Mouse (Mus musculus) granulocyte monocyte progenitor cell, adult 5-6 weeks (primary cell): ENCODE results near the gene Gzmc. TPM values are rescaled to one million over a fixed set of nuclear protein-coding genes. Genes with fewer than 3 reads are reported as not detected.
"Not testable (repeated sequence)": the region's sequence is repeated elsewhere in the genome, so short reads cannot be mapped to it uniquely, and the experiment has no call there.

ENCODE experiments used
- ATAC-seq: replicated peaks from 2 replicates; pipeline ENCODE4 v1.8.0; 2016; ENCODE audit warnings: mild to moderate bottlenecking, moderate TSS enrichment, inconsistent platforms; ENCODE audit not compliant: poor library complexity, severe bottlenecking
- total RNA-seq, 2 experiments: library from RNA; stranded (forward) in 1 of 2; stranded (reverse) in 1 of 2; fragments of 200-712, 200-1000 nt in 1 of 2; fragments of >200 nt in 1 of 2; fragmentation: Nextera tagmentation in 1 of 2; gene quantifications; 2 replicates each; pipeline ENCODE4 v1.2.3; 2014 to 2017

Gene Gzmc
- total RNA-seq (2014; fragmentation: Nextera tagmentation) (not detected in 2 replicates), total RNA-seq (2017) (not detected in 2 replicates)

DNA sequence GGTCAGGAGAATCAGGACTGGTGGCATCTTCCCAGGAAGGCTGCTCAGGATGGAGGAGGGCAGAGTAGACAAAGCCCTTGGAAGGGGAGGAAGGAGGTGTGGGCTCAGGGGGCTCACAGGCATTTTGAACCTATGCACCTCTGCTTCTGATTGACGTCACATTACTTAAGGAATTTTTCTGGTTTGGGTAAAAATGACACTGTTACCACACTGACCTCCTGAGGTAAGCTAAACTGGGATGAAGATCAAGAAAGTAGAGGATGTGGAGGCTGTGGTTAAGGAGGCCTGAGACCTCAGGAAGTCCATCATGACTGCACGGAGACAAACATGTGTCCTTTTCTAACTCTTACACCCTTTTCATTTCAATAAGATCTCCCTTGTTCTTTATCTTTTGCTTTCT lies at the start of gene Gzmc:
TSS of gene Gzmc (minus strand) at position 101 of the 400 bp plus-strand sequence.
- ATAC-seq: no peak

- ATAC-seq: no peak
Observed at GRCm38 (mm10) chr14:56283816-56284215, 49.4 kb upstream of the Gzmc start.

GRCm38 (mm10) chr14:56281090-56281489 lies 46.6 kb upstream of the Gzmc start:
- ATAC-seq: no peak

- ATAC-seq: not testable (repeated sequence)
Observed at GRCm38 (mm10) chr14:56278691-56279090, 44.2 kb upstream of the Gzmc start.

DNA sequence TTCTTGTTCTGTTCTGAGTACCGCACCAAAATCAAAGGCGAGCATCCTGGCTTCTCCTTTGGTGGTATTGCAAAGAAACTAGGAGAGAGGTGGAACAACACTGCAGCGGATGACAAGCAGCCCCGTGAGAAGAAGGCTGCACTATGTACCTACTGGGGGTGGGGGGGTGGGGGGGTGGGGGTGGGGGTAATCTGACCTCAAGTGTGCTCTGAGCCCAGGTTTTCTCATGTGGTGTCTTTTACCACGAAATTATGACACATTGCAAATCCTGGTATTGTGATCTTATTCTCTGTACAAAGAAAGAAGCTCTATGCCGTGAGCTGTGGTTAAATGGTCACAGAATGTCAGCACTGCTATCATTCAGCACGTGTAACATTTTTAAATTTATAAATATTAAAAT lies 41.6 kb upstream of the Gzmc start:
- not testable (repeated sequence) for ATAC-seq

DNA sequence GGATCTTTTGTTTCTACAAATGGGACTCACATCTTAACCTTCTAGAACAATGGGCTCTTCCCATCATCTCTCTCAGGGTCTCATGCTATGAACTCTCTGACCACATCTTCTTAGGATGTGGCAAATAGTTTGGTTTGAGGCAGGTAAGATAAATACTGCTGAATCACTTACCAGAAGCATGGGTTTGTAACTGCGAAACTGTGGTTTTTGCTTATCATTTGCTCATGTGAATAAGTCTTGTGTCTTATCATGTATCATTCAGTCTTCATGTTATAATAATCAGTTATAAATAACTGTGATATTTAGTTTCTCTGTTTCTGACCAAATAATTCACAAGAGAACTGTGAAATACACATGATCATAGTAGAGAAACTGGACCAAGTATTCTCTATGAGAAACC lies 31.7 kb upstream of the Gzmc start:
- ATAC-seq: no peak

- ATAC-seq: no peak
Observed at GRCm38 (mm10) chr14:56262153-56262552, 27.7 kb upstream of the Gzmc start, which contains the start of gene Gzmb. Gene Gzmb (minus strand): TSS chr14:56262260.

- no peak for ATAC-seq
Observed at GRCm38 (mm10) chr14:56240409-56240808, 6.0 kb upstream of the Gzmc start.

DNA sequence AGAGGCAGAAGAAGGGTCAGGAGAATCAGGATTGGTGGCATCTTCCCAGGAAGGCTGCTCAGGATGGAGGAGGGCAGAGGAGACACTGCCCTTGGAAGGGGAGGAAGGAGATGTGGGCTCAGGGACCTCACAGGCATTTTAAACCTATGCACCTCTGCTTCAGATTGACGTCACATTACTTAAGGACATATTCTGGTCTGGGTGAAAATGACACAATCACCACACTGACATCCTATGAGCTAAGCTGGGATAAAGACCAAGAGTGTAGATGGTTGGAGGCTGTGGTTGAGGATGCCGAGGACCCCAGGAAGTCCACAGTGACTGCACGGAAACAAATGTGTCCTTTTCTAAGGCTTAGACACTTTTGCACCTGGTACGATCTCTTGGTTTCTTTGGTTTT lies 23.1 kb downstream of the Gzmc start, which contains the start of gene Gzmf:
TSS of gene Gzmf (minus strand) at position 101 of the 400 bp plus-strand sequence.
- no peak for ATAC-seq

DNA sequence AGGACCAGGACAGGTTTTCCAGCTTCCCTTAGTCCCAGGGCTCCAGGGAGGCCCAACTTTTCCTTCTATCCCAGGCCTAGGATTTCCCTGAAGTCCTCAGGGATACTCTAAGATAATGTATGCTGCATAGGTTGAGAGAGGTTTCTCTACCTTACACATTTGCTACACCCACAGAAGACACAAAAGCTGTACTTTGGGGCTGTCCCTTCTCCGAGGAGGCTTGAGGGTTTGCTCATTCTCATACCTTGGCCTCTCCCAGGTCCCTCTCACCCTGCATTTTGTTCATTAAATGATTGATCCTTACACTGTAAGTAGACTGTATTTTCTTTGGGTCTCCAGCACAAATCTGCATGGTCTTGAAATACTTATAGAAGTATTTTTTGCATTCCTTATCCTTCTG lies 28.8 kb downstream of the Gzmc start:
- ATAC-seq: no peak

DNA sequence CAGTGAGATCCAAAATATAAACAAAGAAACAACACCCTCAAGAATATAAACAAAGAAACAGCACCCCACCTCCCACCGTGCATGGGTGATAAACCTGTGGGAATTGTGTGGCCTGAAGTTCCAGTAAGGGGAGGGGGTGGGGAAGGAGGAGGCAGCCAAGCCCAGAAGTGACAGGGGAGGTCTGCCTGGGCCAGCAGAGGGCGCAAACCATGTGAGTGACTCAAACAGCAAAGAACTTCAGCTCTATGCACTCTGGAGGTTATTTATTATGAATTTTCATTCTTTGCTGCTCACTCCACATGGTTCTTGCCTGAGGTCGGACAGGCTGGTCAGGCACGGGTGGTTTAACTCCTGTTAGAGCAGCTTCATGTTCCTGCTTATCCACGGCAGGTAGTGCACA lies 29.4 kb downstream of the Gzmc start:
- peak; percentile 66 for ATAC-seq

- ATAC-seq: peak; percentile 52
Observed at GRCm38 (mm10) chr14:56203975-56204374, 30.5 kb downstream of the Gzmc start.

GRCm38 (mm10) chr14:56186946-56187345 lies 47.5 kb downstream of the Gzmc start:
- peak; percentile 58 for ATAC-seq

DNA sequence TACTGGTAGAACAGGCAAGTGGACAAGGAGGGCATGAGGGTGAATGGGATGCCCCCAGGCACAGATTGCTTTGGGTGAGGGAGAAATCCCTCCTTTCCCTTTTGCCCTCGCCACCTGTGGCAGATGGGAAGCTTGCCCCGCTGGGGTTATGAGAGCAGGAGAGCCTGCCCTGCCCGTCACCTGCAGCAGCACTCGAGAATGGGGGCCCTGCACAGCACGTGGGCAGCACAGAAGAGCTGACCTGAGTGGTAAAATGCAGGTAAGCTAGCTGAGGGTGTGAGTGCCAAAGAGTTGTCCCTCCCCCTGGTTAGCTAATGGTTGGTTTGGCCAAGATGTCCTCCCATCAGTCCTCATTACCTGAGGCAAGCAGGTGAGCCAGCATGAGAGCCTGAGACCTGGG lies 47.9 kb downstream of the Gzmc start:
- no peak for ATAC-seq

Other genes with a start within 250 kb of the Gzmc start
- gene Mcpt1, start 216.7 kb downstream of the Gzmc start, total RNA-seq (2014; fragmentation: Nextera tagmentation): not detected in 2 replicates
- not detected in 2 replicates for gene Mcpt1, start 216.7 kb downstream of the Gzmc start, total RNA-seq (2017)
- gene Mcpt9, start 204.2 kb downstream of the Gzmc start, total RNA-seq (2014; fragmentation: Nextera tagmentation): not detected in 2 replicates
- not detected in 2 replicates for gene Mcpt9, start 204.2 kb downstream of the Gzmc start, total RNA-seq (2017)
- not detected in 2 replicates for gene Mcpt2, start 192.6 kb downstream of the Gzmc start, total RNA-seq (2014; fragmentation: Nextera tagmentation)
- gene Mcpt2, start 192.6 kb downstream of the Gzmc start, total RNA-seq (2017): not detected in 2 replicates
- gene Mcpt4, start 172.3 kb downstream of the Gzmc start, total RNA-seq (2014; fragmentation: Nextera tagmentation): not detected in 2 replicates
- gene Mcpt4, start 172.3 kb downstream of the Gzmc start, total RNA-seq (2017): not detected in 2 replicates
- gene Mcpt8, start 149.4 kb downstream of the Gzmc start, total RNA-seq (2014; fragmentation: Nextera tagmentation): 85.6 and 130 TPM in 2 replicates
- gene Mcpt8, start 149.4 kb downstream of the Gzmc start, total RNA-seq (2017): 31.0 and 50.8 TPM in 2 replicates
- gene Ctsg, start 132.1 kb downstream of the Gzmc start, total RNA-seq (2014; fragmentation: Nextera tagmentation): 2,198 and 2,270 TPM in 2 replicates
- 4,568 and 5,380 TPM in 2 replicates for gene Ctsg, start 132.1 kb downstream of the Gzmc start, total RNA-seq (2017)
- not detected in 2 replicates for gene Gzme, start 114.0 kb downstream of the Gzmc start, total RNA-seq (2014; fragmentation: Nextera tagmentation)
- gene Gzme, start 114.0 kb downstream of the Gzmc start, total RNA-seq (2017): not detected in 2 replicates
- gene Gzmd, start 102.0 kb downstream of the Gzmc start, total RNA-seq (2014; fragmentation: Nextera tagmentation): not detected in 2 replicates
- not detected in 2 replicates for gene Gzmd, start 102.0 kb downstream of the Gzmc start, total RNA-seq (2017)
- gene Gzmg, start 75.1 kb downstream of the Gzmc start, total RNA-seq (2014; fragmentation: Nextera tagmentation): not detected in 2 replicates
- not detected in 2 replicates for gene Gzmg, start 75.1 kb downstream of the Gzmc start, total RNA-seq (2017)
- gene Gzmn, start 60.1 kb downstream of the Gzmc start, total RNA-seq (2014; fragmentation: Nextera tagmentation): not detected in 2 replicates
- gene Gzmn, start 60.1 kb downstream of the Gzmc start, total RNA-seq (2017): not detected in 2 replicates
- gene Gzmf, start 23.2 kb downstream of the Gzmc start, total RNA-seq (2014; fragmentation: Nextera tagmentation): not detected in 2 replicates
- not detected in 2 replicates for gene Gzmf, start 23.2 kb downstream of the Gzmc start, total RNA-seq (2017)
- gene Gzmb, start 27.6 kb upstream of the Gzmc start, total RNA-seq (2014; fragmentation: Nextera tagmentation): 2.1 and 7.8 TPM in 2 replicates
- 0.34 and 2.4 TPM in 2 replicates for gene Gzmb, start 27.6 kb upstream of the Gzmc start, total RNA-seq (2017)
- not detected in 2 replicates for gene Atp12a, start 130.4 kb upstream of the Gzmc start, total RNA-seq (2014; fragmentation: Nextera tagmentation)
- not detected in 2 replicates for gene Atp12a, start 130.4 kb upstream of the Gzmc start, total RNA-seq (2017)
- gene Rnf17, start 167.9 kb upstream of the Gzmc start, total RNA-seq (2014; fragmentation: Nextera tagmentation): 0.67 and 4.1 TPM in 2 replicates
- 2.4 and 4.1 TPM in 2 replicates for gene Rnf17, start 167.9 kb upstream of the Gzmc start, total RNA-seq (2017)